Mouse (Mus musculus): ENCODE results near the gene Thada.

Gene Thada

GRCm38 (mm10) chr17:84166135-84166860, 299.7 kb downstream of the Thada start:
- peak in 1 of 2 experiments; percentile 43 for DNase-seq (ENCODE audit: low read depth in 2 of 2, low spot score in 2 of 2)

GRCm38 (mm10) chr17:84165735-84166134, 300.3 kb downstream of the Thada start:
- DNase-seq (ENCODE audit: low read depth in 2 of 2, low spot score in 2 of 2): no peak

- DNase-seq (ENCODE audit: low read depth in 2 of 2, low spot score in 2 of 2): no peak
Measured at GRCm38 (mm10) chr17:84164146-84164545, 301.9 kb downstream of the Thada start.

GRCm38 (mm10) chr17:84163066-84163785, 302.8 kb downstream of the Thada start:
- peak in 1 of 2 experiments; percentile 45 for DNase-seq (ENCODE audit: low read depth in 2 of 2, low spot score in 2 of 2)

- no peak for DNase-seq (ENCODE audit: low read depth in 2 of 2, low spot score in 2 of 2)
Measured at GRCm38 (mm10) chr17:84162211-84162760, 303.7 kb downstream of the Thada start.

- DNase-seq (ENCODE audit: low read depth in 2 of 2, low spot score in 2 of 2): no peak
Measured at GRCm38 (mm10) chr17:84161231-84161854, 304.7 kb downstream of the Thada start.

- DNase-seq (ENCODE audit: low read depth in 2 of 2, low spot score in 2 of 2): no peak
Measured at GRCm38 (mm10) chr17:84158891-84159290, 307.1 kb downstream of the Thada start.

- DNase-seq (ENCODE audit: low read depth in 2 of 2, low spot score in 2 of 2): no peak
Measured at GRCm38 (mm10) chr17:84158461-84158795, 307.6 kb downstream of the Thada start.

GRCm38 (mm10) chr17:84157743-84158460, 308.1 kb downstream of the Thada start:
- no peak for DNase-seq (ENCODE audit: low read depth in 2 of 2, low spot score in 2 of 2)

GRCm38 (mm10) chr17:84156748-84157742, 309.0 kb downstream of the Thada start:
- no peak for DNase-seq (ENCODE audit: low read depth in 2 of 2, low spot score in 2 of 2)

GRCm38 (mm10) chr17:84156227-84156573, 309.8 kb downstream of the Thada start:
- no peak for DNase-seq (ENCODE audit: low read depth in 2 of 2, low spot score in 2 of 2)

GRCm38 (mm10) chr17:84155516-84156226, 310.3 kb downstream of the Thada start:
- no peak for DNase-seq (ENCODE audit: low read depth in 2 of 2, low spot score in 2 of 2)

GRCm38 (mm10) chr17:84155029-84155338, 311.0 kb downstream of the Thada start:
- DNase-seq (ENCODE audit: low read depth in 2 of 2, low spot score in 2 of 2): no peak

- no peak for DNase-seq (ENCODE audit: low read depth in 2 of 2, low spot score in 2 of 2)
Measured at GRCm38 (mm10) chr17:84154302-84155028, 311.5 kb downstream of the Thada start.

- no peak for DNase-seq (ENCODE audit: low read depth in 2 of 2, low spot score in 2 of 2)
Measured at GRCm38 (mm10) chr17:84152976-84153786, 312.8 kb downstream of the Thada start.

- no peak for DNase-seq (ENCODE audit: low read depth in 2 of 2, low spot score in 2 of 2)
Measured at GRCm38 (mm10) chr17:84152206-84152975, 313.6 kb downstream of the Thada start.

- no peak for DNase-seq (ENCODE audit: low read depth in 2 of 2, low spot score in 2 of 2)
Measured at GRCm38 (mm10) chr17:84151306-84151705, 314.7 kb downstream of the Thada start.

Data from CD8-positive naive resting alpha-beta T cell, adult 2 months (primary cell).